Mouse (Mus musculus): ENCODE measurements around the gene Zfp759.
"Not testable (repeated sequence)": the region's sequence is repeated elsewhere in the genome, so short reads cannot be mapped to it uniquely, and the experiment has no call there.

The Zfp759 gene

DNA sequence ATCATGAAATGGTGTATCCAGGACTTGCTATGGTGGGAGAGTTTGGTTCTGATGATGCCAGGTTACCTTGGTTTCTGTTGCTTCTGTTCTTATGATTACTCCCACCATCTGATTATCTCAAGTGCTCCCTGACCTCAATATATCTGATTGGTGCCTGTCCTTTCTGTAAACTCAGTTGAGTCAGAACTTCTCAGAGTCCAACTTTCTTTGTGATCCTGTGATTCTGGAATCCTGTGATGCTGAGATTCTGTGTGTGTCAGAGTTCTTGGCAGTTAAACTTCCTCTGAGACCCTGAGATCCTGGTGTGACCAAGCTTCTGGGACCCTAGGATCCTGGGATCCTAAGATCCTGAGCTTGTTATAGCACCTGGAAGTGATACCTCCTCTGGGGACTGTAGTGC, at the start of gene Zfp759:
Zfp759 (plus strand) TSS at position 301 of the 400 bp plus-strand sequence.
- DNase-seq (ENCODE audit: low spot score), result not testable (repeated sequence)

DNA sequence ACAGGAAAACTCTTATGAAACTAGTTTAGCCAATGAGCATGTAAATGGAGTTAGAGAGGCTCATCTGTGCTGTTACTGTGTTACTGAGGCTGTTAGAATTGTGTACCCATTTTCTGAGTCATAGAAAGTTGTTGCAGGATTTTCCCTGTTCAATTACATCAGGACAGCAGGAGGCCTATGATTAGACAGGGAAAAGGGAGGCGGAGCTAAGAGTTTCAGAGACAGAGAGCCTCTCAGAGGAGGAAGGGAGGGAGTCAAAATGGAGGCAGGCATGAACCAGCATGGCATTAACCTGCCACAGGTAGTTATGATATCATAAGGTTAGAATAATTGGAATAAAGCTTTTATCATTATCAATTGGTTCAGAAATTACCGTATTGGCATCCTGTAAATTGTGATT, 48.7 kb upstream of the Zfp759 start:
- DNase-seq (ENCODE audit: low spot score), result no peak

DNA sequence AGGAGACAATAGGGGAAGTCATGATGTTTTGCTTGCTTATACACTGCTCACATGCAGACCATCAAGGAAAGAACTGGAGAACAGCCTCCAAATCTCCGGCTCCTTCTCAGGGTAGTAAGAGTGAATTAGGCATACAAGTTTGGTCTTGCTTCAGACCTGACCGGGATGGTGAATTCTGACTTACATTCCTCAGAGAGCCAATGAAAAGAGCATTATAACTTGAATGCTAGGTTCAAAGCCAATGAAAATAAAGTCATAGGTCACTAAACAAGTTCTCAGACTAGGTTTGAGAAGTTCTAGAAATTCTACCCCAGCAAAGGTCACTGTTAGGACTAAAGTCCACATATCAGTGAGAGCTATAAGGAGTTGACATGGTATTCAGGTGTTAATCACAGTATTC, 44.2 kb upstream of the Zfp759 start:
- no peak for DNase-seq (ENCODE audit: low spot score)

DNA sequence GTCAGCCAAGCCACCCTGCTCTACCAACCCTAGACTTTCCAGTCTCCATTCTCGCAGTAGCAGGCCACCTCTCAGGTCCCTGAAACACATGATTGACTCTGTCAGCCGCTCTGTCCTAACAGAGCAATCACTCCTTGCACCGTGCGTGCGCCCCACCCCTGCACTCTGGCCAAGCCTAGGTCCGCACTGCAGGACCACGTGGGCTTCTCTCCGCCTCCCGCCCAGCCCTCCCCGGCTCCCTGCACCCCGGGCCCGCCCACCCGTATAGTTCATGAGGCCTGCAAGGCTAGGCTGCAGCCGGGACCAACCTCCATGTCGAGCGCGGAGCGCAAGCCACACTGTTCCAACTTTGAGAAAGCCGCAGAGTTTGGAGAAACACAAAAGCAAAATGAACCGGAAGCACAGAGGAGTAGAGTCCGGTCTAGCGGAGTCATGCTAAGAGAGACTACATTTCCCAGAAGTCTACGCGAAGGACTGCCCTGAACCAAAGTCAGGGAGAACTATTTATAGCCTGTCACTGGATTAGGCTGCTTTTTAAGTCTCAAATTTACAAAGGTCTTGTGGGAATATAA, 40.2 kb upstream of the Zfp759 start:
- DNase-seq (ENCODE audit: low spot score), result peak; percentile 40

DNA sequence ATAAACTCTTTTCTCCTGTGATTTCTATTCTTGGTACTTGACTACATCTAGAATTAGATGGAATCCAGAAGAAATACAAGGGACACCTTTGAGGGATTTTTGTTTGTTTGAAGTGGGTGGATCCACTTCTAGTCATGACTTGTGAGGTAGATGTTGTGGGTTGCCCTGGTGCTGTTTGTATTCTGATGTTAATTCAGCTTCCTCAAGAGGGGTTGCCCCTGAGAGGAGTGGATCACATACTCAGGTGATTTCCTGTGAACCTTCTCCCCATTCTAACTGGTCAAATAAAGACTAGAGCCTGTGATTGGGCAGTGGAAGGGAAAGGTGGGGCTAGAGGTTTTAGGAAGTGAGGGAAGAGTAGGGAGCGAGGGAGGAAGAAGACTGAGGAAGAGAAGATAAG, 39.5 kb upstream of the Zfp759 start:
- DNase-seq (ENCODE audit: low spot score), result no peak

DNA sequence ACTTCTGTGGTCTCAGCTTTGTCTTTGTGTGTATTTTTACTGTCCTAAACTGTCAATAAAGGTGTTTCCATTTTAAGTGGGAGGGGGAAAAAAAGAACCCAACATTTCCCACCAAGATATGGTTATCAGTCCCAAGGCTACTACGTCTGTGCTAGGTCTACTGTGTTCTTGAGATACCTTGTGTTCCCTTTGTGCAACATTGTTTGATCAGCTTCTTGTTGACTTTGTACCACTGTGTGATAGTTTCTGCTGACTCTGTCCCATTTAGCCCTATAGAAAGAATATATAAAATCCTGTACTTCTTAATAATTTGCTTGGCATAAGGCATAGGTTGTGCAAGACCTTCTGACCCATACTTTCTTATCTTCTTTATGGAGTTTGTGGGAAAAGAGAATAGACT, 31.3 kb upstream of the Zfp759 start:
- no peak for DNase-seq (ENCODE audit: low spot score)

DNA sequence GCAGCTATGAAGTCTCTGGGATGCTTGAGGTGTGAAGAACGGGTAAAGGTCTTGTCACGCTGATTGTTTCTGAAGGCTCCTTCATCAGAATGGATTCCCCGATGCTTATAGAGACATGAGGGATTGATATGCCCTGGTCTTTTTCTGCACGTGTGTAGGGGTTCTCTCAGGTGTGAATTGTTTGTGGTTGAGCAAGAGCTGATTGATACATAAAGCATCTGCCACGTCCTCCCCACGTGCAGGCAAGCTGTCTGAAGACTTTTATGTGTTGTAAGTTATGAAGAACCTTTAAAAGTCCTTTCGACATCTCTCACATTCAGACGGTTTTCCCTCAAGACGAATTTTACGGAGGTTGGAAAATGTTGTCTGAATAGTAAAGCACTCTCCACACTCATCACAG, 23.6 kb upstream of the Zfp759 start, which contains the start of gene Zfp708:
Zfp708 (minus strand) TSS at position 101 of the 400 bp plus-strand sequence.
- DNase-seq (ENCODE audit: low spot score), result no peak

DNA sequence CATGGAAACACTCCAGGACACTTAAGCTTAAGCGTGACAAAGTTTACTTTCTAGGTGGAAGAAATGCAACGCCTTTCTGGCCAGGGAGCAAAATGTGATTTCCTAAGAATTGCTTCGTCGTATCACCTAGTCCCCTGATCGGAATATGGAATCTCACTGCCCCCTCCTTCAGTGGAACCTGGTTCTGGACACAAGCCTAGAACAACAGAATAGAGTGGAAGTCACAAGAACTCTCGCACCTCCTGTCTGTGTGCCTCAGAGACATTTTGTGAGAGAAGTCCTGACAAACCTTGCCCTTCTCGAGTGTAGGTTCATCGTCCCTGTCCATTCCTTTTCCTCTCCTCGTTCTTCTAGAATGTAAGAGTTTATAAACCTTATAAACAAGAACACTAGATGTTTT, 13.8 kb upstream of the Zfp759 start:
- no peak for DNase-seq (ENCODE audit: low spot score)

DNA sequence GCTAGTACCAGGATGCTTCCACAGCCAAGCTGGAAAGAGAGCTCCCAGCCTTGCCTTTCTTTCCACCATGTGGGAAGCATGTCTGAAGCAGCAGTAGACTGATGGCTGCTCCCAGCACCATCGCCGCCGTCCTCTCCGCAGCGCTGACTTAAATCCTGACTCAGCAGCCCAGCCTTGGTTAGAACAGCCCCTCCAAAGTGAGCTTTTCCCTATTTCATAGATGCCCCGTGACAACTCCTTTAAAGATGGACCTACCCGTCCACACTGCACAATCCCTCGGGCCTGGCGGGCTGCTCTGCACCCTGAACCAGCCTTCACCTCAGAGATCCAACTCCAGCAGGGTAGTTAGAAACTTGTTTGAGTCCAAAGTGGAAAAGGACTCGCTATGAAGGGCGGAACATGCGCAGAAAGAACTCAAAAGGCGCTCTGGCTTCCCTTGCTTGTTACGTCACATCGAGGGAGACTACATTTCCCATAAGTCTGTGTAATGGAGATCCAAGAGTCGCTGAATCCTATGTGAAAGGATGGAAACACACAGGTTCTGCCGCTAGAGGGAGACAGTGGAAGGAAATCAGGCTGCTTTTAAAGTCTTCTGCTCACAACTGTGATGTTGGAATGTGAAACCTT, 13.2 kb upstream of the Zfp759 start, which contains the start of gene Gm28557:
Gm28557 (minus strand) TSS at position 411 of the 627 bp plus-strand sequence.
- peak; percentile 74 for DNase-seq (ENCODE audit: low spot score)

DNA sequence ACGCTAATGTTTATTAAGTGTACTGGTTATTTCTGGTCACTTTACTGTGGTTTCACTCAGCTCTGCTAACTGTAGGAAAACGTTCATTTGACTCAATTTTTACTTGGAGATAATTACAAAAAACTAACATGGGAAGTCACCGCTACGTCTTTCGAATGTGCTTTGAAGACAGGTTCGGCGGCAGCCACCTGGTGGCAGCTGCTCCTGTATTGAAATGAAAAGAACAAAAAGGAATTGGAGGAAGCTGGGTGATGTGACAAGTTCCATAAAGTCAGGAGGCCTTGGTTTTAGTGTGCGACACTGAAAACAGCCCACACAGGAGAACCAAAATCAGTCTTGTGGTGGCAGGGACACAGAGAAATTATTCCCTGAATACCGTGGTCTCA, 12.6 kb upstream of the Zfp759 start:
- DNase-seq (ENCODE audit: low spot score), result no peak

DNA sequence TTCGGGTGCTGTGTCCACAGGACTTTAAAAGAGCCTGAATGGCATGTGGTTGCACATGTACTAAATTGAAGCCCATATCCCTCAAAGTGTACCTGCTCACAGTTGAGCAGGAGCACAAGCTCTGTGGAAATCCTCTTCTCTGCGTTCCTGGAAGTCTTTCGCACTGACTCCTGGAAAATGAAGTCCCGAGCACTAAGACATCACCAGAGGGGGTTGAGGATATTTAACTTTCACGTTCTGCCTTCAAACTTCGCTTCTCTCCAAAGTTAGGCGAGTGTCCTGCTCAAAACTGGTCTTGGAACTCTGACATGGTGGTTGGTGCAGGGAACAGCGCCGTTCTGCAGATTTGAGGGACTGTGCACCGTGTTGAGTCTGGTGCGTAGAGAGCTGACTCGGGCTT, 9.4 kb upstream of the Zfp759 start:
- no peak for DNase-seq (ENCODE audit: low spot score)

DNA sequence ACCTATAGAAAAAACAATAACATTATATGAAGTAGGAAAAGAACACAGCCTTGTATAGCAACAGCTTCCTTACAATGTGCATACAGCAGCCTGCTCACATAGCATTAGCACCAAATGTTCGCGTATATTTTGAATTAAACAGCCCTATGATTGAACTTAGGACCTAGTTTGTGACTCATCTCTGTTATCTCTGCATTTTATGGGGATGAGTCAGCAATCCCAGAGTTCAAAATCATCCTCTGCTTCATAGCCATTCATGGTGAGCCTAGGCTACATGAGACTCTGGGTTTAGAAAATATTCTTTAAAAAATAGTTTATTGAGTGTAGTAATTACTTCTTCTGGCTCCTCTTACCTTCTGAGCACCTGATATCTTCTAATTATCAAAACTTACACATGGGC, 8.2 kb upstream of the Zfp759 start:
- no peak for DNase-seq (ENCODE audit: low spot score)

DNA sequence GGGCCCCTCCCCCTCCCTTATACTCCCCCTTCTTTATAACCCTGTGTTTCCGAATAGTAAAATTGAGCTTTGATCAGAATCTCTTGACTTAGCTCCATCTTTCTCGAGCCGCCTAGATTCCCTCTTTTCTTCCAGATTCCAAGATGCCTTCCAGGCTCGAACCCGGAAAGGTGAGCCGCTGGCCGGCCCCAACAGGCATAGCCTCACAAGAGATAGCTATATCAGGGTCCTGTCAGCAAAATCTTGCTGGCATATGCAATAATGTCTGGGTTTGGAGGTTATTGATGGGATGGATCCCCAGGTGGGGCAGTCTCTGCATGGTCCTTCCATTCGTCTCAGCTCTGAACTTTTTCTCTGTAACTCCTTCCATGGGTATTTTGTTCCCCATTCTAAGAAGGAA, 5.3 kb upstream of the Zfp759 start, which contains the start of gene Rslcan18:
Rslcan18 (minus strand) TSS at position 101 of the 400 bp plus-strand sequence.
- not testable (repeated sequence) for DNase-seq (ENCODE audit: low spot score)

DNA sequence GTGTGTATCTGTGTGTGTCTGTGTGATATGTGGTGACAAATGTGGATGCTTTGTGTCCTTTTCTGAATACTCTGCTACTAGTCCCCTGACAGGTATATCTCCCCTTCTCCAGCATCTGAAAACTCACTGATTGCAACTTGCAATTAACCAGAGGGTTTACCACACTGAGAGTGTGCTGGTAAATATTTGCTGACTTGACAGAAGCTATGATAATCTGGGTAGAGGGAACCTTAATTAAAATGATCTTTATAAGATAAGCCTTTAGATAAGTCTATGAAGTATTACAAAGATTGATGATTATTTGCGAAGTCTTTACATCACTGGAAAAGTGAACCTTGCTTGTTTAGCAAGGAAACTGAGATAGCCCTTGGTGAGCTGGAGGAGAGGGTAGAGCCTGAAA, 3.0 kb downstream of the Zfp759 start:
- no peak for DNase-seq (ENCODE audit: low spot score)

DNA sequence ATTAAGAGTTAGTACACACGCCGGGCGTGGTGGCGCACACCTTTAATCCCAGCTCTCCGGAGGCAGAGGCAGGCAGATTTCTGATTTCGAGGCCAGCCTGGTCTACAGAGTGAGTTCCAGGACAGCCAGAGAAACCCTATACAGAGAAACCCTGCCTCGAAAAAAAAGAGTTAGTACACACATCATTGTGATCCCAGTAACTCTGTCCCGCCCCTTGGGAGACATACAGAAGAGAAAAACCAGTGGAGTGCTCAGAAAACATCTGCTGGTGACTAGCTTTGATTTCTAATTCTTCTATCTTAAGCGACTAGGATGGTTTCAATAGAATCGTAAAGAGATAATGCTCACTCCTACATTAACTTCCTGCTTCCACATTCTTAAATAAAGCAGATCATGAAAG, 6.0 kb downstream of the Zfp759 start:
- DNase-seq (ENCODE audit: low spot score), result not testable (repeated sequence)

DNA sequence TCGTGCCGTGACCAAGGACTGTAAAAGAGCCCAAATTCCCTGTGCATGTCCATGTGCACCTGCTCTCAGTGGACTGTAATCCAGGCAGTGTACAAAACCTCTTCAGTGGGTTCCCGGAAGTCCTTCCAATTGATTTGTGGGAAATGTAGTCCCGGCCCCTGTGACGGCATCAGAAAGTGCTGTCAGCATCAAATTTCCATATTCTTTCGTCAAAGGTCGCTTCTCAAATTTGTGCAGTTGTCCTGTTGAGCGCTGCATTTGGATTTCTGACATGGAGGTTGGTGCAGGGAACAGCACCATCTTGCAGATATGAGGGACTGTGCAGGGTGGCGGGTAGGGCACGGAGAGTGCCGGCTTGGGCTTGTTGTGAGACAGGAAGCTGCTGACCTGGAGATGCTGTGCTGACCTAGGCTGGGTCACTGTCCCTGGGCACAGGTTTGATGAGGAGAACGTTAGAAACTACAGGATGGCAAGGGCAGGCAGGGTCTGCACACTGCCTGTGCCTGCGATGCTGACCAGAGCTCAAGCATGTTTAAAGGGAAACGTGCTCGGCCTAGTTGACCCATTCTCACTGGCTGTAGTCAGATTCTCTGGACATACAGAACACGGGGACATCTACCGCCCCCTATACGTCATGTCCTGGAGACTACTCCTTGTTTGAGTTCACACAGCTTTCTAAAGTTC, 6.7 kb downstream of the Zfp759 start:
- DNase-seq (ENCODE audit: low spot score), result peak; percentile 53

DNA sequence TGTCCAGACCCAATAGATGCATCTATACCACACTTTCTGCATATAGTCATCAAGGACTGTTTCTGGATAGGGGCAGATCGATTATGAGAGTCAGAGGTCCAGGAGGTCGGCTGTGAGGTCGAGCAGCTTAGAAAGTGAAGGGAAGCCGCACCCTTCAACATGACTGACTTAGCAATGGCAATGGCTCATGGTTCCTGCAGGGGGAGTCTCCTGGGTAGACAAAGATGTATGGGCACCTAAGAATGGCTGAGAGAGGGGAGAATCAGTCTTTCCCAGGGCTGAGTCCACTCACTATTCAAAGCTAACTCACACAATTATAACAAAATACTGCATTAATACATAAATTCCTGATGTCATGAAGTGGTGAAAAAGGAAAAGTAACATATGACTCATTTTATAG, 44.7 kb downstream of the Zfp759 start:
- not testable (repeated sequence) for DNase-seq (ENCODE audit: low spot score)

DNA sequence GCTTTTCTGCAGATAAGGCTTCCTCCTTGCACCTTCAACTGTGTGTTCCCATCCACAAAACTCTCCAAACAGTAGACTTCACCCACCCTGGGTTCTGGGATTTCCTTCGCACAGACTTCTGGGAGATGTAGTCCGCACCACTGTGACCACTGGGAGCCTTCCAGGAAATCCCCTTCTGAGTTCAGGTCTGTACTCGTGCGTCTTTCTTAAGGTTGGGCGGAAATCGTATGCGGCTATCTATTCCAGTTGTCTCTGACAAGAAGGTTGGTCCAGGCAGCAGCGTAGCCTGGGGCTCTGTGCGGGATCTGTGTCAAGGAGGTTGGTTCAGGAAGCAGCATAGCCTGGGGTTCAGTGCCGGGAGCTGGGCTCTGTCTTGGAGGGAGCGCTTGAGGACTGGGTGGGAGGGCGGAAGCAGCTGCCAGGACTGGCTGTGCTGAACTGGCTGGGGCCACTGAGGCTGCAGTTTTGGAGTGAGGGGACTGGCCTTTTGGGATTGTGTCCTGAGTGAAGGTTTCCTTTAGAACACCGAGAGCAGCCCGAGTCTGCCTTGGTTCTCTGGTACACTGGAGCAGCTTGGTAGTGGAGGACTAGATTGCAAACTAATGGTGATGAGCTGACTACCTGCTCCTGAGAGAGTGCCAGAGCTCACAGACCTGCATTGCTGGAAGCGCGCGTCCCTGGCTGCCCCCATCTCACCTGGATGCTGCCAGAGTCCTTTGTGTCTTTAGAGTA, 51.7 kb downstream of the Zfp759 start, which contains the start of gene Rsl1:
Rsl1 (plus strand) TSS at position 192 of the 732 bp plus-strand sequence.
- peak; percentile 56 for DNase-seq (ENCODE audit: low spot score)

DNA sequence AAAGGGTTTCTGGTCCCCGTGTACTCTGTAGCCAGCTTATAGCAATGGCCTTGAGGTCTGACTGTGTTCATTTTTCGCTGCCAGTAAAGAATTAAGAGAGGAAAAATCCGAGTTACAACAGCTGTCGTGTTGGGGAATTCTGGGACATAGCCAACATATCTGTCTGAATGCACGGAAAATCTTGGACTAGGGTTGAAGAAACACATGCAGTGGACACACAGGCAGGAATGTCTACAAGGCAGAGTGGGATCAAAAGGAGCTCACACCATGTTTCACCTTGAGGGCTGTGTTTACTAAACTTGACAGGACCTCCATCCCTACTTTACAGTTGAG, 52.2 kb downstream of the Zfp759 start:
- DNase-seq (ENCODE audit: low spot score), result no peak

All from spleen, adult 12 weeks (tissue).